Mouse (Mus musculus) hindbrain, embryonic 16.5 days (tissue): ENCODE data around the gene Stard13. TPM values are rescaled to one million over a fixed set of nuclear protein-coding genes. Genes with fewer than 3 reads are reported as not detected.

Source experiments
- ATAC-seq: fragments of 200-750 bp; cut with Nextera tagmentation; 2 replicates; pipeline ENCODE4 v1.8.0; 2017; ENCODE audit warnings: moderate TSS enrichment, moderate library complexity
- H3K27ac ChIP-seq: fragments of 300-500 bp; sonication (generic); 2 replicates; pipeline ENCODE4 v1.5.1; 2014; ENCODE audit warnings: low read depth, mild to moderate bottlenecking, control low read depth, low read length, moderate library complexity
- H3K27me3 ChIP-seq: fragments of 300-500 bp; sonication (generic); replicated peaks from 2 replicates; pipeline ENCODE4 v1.6.1; 2014; ENCODE audit warnings: low read length; ENCODE audit not compliant: control insufficient read depth, insufficient read depth
- H3K36me3 ChIP-seq: fragments of 300-500 bp; sonication (generic); 2 replicates; pipeline ENCODE4 v1.6.1; 2014; ENCODE audit warnings: mild to moderate bottlenecking, low read length, moderate library complexity, mixed read lengths; ENCODE audit not compliant: control insufficient read depth, insufficient read depth
- H3K4me1 ChIP-seq: fragments of 300-500 bp; sonication (generic); 2 replicates; pipeline ENCODE4 v1.6.1; 2014; ENCODE audit warnings: low read depth, low read length; ENCODE audit not compliant: control insufficient read depth, insufficient read depth
- H3K4me2 ChIP-seq: fragments of 300-500 bp; sonication (generic); 2 replicates; pipeline ENCODE4 v1.6.1; 2014; ENCODE audit warnings: mild to moderate bottlenecking, low read length, control low read depth, moderate library complexity
- H3K4me3 ChIP-seq: fragments of 300-500 bp; sonication (generic); 2 replicates; pipeline ENCODE4 v1.5.1; 2014; ENCODE audit warnings: mild to moderate bottlenecking, low read length, control low read depth, moderate library complexity
- H3K9ac ChIP-seq: fragments of 300-500 bp; sonication (generic); 2 replicates; pipeline ENCODE4 v1.6.1; 2014; ENCODE audit warnings: low read depth, mild to moderate bottlenecking, control low read depth, low read length, moderate library complexity
- H3K9me3 ChIP-seq: fragments of 300-500 bp; sonication (generic); 2 replicates; pipeline ENCODE4 v1.6.1; 2014; ENCODE audit warnings: mild to moderate bottlenecking, low read length, moderate library complexity; ENCODE audit not compliant: control insufficient read depth
- WGBS: fragments of 180-500 bp; shearing (Covaris S2); extraction: QIAGEN DNeasy Blood & Tissue Kit; methylation state at CpG from one replicate; pipeline ENCODE4 v1.1.7; 2014; 5-methylcytosine and 5-hydroxymethylcytosine counted together
- polyA plus RNA-seq: library from polyadenylated mRNA; unstranded; fragments of >200 nt; fragmentation: Nextera tagmentation; extraction: Ambion mirVana; gene quantifications from 2 replicates; pipeline ENCODE4 v1.2.1, GENCODE M21; 2015

Gene Stard13
- polyA plus RNA-seq, 1 experiment from 2014 or later = 6.1 TPM

- no peak overlapping the region for H3K4me3 ChIP-seq
- H3K27me3 ChIP-seq = no peaks in the 10 kb centered on the region
- no peak for ATAC-seq
- H3K9ac ChIP-seq = no peak overlapping the region
- no peak overlapping the region for H3K27ac ChIP-seq
- 71% methylated on average over 2 of the region's 2 CpGs for WGBS
- H3K4me2 ChIP-seq = no peak overlapping the region
- H3K4me1 ChIP-seq = no peaks in the 10 kb centered on the region; the same call in 1 of the 2 replicates
- no peaks in the 10 kb centered on the region for H3K9me3 ChIP-seq
- H3K36me3 ChIP-seq = no peaks in the 10 kb centered on the region
Measured at GRCm38 (mm10) chr5:151210060-151210459, 23.6 kb downstream of the Stard13 start.

- Histone ChIP-seq H3K36me3 (no peaks in the 10 kb centered on the region), H3K4me1 (no peaks in the 10 kb centered on the region), H3K4me2 (no peak overlapping the region), H3K27me3 (no peaks in the 10 kb centered on the region), H3K9ac (no peak overlapping the region), H3K4me3 (no peak overlapping the region), H3K27ac (no peak overlapping the region), H3K9me3 (no peaks in the 10 kb centered on the region)
- no peak for ATAC-seq
- WGBS = 93% methylated on average over 4 of the region's 4 CpGs
Measured at GRCm38 (mm10) chr5:151205017-151205416, 28.6 kb downstream of the Stard13 start.

GRCm38 (mm10) chr5:151202925-151203324 lies 30.7 kb downstream of the Stard13 start:
- Histone ChIP-seq H3K4me3 (no peak overlapping the region), H3K36me3 (no peaks in the 10 kb centered on the region), H3K27ac (no peak overlapping the region), H3K9ac (no peak overlapping the region), H3K9me3 (no peaks in the 10 kb centered on the region), H3K27me3 (no peaks in the 10 kb centered on the region), H3K4me1 (no peaks in the 10 kb centered on the region), H3K4me2 (no peak overlapping the region)
- 69% methylated on average over 5 of the region's 5 CpGs for WGBS
- ATAC-seq = no peak

GRCm38 (mm10) chr5:151201220-151201619 lies 32.4 kb downstream of the Stard13 start:
- 57% methylated on average over 3 of the region's 3 CpGs for WGBS
- no peaks in the 10 kb centered on the region for H3K36me3 ChIP-seq
- H3K4me1 ChIP-seq = no peaks in the 10 kb centered on the region
- no peak overlapping the region for H3K9ac ChIP-seq
- H3K27ac ChIP-seq = no peak overlapping the region
- no peaks in the 10 kb centered on the region for H3K27me3 ChIP-seq
- no peaks in the 10 kb centered on the region for H3K9me3 ChIP-seq
- H3K4me2 ChIP-seq = no peak overlapping the region
- no peak overlapping the region for H3K4me3 ChIP-seq
- ATAC-seq = no peak

GRCm38 (mm10) chr5:151199235-151199634 lies 34.4 kb downstream of the Stard13 start:
- WGBS = 87% methylated on average over 3 of the region's 3 CpGs
- Histone ChIP-seq H3K4me2 (no peak overlapping the region), H3K27me3 (no peaks in the 10 kb centered on the region), H3K4me1 (no peaks in the 10 kb centered on the region), H3K9ac (no peak overlapping the region), H3K36me3 (no peaks in the 10 kb centered on the region), H3K9me3 (no peaks in the 10 kb centered on the region), H3K27ac (no peak overlapping the region), H3K4me3 (no peak overlapping the region)
- ATAC-seq = no peak

GRCm38 (mm10) chr5:151196603-151197272 lies 36.9 kb downstream of the Stard13 start:
- no peak for ATAC-seq
- Histone ChIP-seq H3K9ac (no peak overlapping the region), H3K4me2 (no peak overlapping the region), H3K4me3 (no peak overlapping the region), H3K27me3 (no peaks in the 10 kb centered on the region), H3K36me3 (no peaks in the 10 kb centered on the region), H3K4me1 (no peaks in the 10 kb centered on the region), H3K9me3 (no peaks in the 10 kb centered on the region), H3K27ac (no peak overlapping the region)
- WGBS = 39% methylated on average over 13 of the region's 13 CpGs

GRCm38 (mm10) chr5:151193885-151194520 lies 39.6 kb downstream of the Stard13 start:
- peaks cover 2% of the 10 kb centered on the region; the same call in 1 of the 2 replicates for H3K4me1 ChIP-seq
- no peak overlapping the region for H3K9ac ChIP-seq
- no peak overlapping the region for H3K4me2 ChIP-seq
- 68% methylated on average over 3 of the region's 3 CpGs for WGBS
- no peak overlapping the region for H3K27ac ChIP-seq
- no peak overlapping the region for H3K4me3 ChIP-seq
- no peak for ATAC-seq
- H3K27me3 ChIP-seq = no peaks in the 10 kb centered on the region; the same call in 1 of the 2 replicates
- no peaks in the 10 kb centered on the region for H3K36me3 ChIP-seq
- H3K9me3 ChIP-seq = no peaks in the 10 kb centered on the region

GRCm38 (mm10) chr5:151192266-151192665 lies 41.4 kb downstream of the Stard13 start:
- ATAC-seq = no peak
- WGBS = 87% methylated on average over 2 of the region's 2 CpGs
- H3K27me3 ChIP-seq = no peaks in the 10 kb centered on the region; the same call in 1 of the 2 replicates

GRCm38 (mm10) chr5:151190764-151191163 lies 42.9 kb downstream of the Stard13 start:
- 80% methylated on average over 5 of the region's 5 CpGs for WGBS
- Histone ChIP-seq H3K4me1 (peaks cover 2% of the 10 kb centered on the region; the same call in 1 of the 2 replicates), H3K9ac (no peak overlapping the region), H3K36me3 (no peaks in the 10 kb centered on the region), H3K4me3 (no peak overlapping the region), H3K27me3 (no peaks in the 10 kb centered on the region; the same call in 1 of the 2 replicates), H3K27ac (no peak overlapping the region), H3K4me2 (peak overlapping the region; percentile 98; the same call in 1 of the 2 replicates), H3K9me3 (no peaks in the 10 kb centered on the region)
- ATAC-seq = no peak

More at GRCm38 (mm10) chr5:151192266-151192665, 41.4 kb downstream of the Stard13 start:
- Histone ChIP-seq H3K36me3 (no peaks in the 10 kb centered on the region), H3K9ac (no peak overlapping the region), H3K4me1 (peaks cover 2% of the 10 kb centered on the region; the same call in 1 of the 2 replicates), H3K4me3 (no peak overlapping the region), H3K9me3 (no peaks in the 10 kb centered on the region), H3K4me2 (no peak overlapping the region), H3K27ac (no peak overlapping the region)
